Mouse (Mus musculus): Measurements from ENCODE around the gene Ttc41.

The Ttc41 gene

GRCm38 (mm10) chr10:86786083-86786482, 80.5 kb downstream of the Ttc41 start:
- DNase-seq = no peak

GRCm38 (mm10) chr10:86788193-86788592, 82.6 kb downstream of the Ttc41 start:
- no peak for DNase-seq

- DNase-seq = no peak
These were observed 83.6 kb downstream of the Ttc41 start for GRCm38 (mm10) chr10:86789146-86789672.

- no peak for DNase-seq
These were observed 86.0 kb downstream of the Ttc41 start for GRCm38 (mm10) chr10:86791507-86792184.

- no peak for DNase-seq
These were observed 87.9 kb downstream of the Ttc41 start for GRCm38 (mm10) chr10:86793509-86793951.

DNA sequence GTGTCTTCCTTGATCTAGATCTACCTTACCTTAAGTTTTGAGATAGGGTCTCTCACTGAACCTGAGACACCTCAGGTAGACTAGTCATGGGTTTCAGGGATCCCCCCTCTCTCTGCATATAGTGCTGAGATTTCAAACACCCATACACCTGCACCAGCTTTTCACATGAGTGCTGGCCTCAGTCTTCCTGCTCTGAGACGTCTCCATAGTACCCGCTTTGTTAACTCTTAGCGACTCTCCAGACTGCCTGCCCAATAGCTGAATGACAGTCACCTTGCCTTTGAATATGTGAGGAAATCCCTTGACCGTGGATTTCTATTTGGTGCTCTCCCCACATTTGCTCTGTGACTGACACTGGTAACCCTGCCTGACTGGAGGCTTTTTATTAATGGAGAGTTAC, 88.6 kb downstream of the Ttc41 start:
- DNase-seq = no peak

DNA sequence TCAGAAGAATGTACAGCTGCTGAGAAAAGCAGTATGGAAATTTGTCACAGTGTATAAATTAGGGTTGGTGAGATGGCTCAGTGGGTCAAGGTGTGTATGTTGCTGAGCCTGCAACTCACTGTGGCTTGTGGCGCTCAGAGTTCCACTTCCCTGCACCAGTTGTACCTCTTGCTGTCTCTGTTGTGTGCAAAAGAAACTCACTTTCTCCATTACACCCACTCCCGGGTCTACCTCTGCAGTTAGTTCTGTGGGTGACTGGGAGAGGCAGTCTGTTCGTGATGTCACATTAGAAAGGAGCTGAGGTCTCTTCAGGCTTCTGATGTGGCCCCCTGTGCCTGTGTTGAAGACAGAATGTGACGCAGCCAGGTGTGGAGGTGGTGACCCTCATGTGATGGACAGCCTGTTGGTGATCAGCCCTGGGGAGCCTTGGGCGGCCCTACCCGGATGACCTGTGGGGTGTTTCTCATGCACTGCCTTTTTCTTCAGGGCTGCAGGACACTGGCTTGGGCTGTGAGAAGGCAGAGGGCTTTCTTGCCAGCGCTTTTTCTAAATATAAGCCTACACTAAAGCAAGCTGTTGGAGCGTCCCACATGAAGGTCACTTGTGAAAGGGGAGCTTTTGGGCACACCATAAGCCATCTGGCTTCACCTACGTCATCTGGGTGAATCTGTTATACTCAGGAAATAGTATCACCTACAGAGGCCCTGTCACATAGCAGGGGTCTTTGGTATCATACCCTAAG, 89.4 kb downstream of the Ttc41 start:
- no peak for DNase-seq

DNA sequence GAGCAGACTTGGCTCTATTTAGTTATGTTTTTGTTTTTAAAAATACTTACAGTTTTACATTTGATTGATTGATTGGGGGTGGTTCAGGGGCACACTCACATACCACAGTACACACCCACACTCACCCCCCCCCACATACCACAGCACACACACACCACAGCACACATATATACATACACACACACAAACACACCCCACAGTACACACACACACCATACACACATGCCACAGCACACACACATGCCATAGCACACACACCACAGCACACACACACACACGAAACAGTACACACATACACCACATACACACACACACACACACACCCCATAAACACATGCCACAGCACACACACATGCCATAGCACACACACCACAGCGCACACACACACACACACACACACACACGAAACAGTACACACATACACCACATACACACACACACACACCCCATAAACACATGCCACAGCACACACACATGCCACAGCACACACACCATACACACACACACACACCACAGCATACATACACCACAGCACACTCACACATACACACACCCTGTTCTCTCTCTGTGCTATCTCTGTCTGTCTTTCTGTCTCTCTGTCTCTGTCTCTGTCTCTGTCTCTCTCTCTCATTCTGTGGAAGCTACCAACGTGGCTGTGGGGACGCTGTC, 90.6 kb downstream of the Ttc41 start:
- DNase-seq = no peak

- no peak for DNase-seq
These were observed 101.8 kb downstream of the Ttc41 start for GRCm38 (mm10) chr10:86807362-86807761.

- no peak for DNase-seq
These were observed 102.6 kb downstream of the Ttc41 start for GRCm38 (mm10) chr10:86808013-86808758.

DNA sequence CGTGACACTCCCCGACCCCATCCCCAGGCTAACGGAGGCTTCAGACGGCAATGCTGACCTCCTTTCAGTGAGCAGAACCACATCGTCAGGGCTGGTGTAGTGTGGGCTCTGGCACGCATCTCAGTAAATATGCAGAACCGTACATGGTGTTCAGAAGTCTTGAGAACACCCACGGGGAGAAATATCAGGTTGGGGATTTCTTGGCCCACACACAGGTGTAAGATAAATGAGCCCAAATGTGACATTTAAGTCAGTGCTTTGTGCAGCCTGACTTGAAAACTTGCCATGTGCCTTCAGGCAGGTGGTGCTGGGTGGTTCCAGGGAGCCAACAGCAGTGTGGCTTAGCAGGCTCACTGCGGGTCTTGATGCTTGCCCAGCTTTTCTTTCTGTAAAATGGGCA, 104.4 kb downstream of the Ttc41 start:
- DNase-seq = no peak

GRCm38 (mm10) chr10:86810612-86811011, 105.0 kb downstream of the Ttc41 start:
- no peak for DNase-seq

DNA sequence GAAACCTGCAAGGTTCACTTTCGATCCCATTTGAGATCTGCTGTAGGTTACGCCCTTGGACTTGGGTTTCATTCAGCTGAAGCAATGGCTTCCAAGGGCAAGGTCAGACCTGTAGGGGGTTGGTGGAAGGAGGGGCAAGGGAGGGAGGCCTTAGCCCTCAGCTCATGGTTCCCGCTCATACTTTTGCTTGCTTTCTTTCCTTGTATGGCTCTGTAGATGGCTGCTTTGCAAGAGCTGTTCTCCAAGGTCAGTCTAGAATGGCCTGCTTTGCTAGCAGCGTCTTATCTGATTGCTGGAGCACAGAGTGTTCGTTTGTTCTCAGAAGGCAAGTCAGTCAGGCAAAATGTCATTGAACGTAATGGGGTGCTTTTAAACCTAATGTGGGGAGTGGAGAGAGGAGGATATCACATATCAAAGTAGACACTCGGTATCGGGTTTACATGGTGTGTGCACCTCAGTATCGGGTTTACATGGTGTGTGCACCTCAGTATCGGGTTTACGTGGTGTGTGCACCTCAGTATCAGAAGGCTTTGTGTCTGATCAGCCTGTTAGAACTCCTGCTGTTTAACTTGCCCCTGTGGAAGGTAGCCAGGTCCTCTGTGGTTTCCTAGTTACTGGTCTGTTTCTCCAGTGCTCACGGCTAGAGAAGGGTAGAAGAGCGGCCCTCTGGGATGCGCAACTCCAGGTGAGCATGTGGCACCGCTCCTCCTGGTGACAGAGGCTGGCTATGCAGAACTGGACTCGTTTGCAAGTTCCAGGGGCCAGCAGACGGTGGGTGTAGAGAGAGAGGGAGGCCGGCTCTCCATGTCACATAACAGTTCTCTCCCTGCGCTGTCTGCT, 108.9 kb downstream of the Ttc41 start:
- DNase-seq = no peak

DNA sequence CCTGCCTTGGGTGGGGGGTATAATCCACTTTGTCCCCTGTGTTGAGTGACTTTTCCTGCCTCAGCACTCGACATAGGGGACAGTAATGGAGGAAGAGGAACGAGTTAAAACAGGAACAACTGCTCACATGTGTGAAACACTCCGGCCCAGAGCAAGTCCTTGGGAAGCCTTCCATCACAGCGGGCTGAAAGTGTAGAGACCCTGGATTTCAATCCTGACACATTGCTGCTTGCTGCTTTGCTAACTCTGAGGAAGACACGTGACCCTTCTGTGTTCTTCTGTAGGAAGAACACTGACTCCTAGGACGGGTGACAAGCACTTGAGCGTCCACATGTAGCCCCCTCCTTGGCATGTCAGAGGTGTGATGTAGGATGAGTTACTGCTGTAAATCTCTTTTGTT, 109.5 kb downstream of the Ttc41 start:
- DNase-seq = no peak

- DNase-seq = no peak
These were observed 114.1 kb downstream of the Ttc41 start for GRCm38 (mm10) chr10:86819649-86820165.

DNA sequence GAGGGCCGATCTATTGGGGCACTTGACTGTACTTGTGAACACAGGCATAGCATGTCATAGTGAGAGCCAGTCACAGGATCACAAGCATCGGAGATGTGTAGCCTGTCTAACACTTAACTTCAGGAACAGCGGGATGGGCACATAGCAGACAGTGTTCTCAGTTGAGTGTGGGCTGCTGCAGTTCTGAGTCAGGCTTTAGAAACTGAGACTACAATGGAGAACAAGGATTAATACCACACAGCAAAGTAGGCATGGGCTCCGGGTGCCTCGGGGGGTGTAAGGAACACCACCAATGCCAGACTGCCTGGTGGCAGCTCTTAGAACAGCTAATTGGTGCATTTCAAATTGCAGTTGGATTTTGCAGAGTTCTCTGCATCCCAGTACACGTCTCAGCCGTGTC, 115.4 kb downstream of the Ttc41 start:
- no peak for DNase-seq

DNA sequence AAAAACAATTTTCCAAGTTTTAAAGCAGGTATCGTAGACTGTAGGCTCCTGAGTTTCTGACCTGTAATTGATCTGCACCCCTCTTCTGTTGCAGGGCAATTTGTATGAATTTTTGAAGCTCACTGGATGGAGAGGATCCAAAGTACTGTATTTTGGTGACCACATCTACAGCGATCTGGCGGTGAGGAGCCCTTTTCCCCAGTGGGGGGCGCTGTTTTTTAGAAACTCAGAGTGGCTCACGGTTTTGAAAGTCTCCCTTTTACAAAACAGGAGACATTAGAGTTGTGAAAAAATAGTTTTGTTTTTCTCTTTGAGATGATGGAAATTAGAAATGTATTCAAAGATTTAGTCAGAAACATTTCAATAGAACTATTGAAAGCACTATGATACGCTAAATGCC, 118.5 kb downstream of the Ttc41 start:
- DNase-seq = no peak

DNA sequence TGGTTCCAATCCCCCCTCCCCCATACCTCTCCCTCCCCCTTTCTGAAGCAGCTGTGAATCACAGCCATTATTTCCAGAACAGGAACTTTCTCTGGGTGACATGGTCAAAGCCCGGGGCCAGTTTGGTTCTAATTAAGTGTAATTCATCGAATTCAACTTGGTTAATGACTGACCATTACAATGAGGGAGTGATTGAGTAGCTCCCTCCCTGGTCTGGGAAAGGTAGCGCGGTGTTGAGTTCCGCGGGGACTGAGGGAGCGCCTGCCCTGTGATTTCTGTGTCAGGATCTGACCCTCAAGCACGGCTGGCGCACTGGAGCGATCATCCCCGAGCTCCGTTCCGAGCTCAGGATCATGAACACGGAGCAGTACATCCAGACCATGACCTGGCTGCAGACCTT, 119.3 kb downstream of the Ttc41 start:
- DNase-seq = no peak

DNA sequence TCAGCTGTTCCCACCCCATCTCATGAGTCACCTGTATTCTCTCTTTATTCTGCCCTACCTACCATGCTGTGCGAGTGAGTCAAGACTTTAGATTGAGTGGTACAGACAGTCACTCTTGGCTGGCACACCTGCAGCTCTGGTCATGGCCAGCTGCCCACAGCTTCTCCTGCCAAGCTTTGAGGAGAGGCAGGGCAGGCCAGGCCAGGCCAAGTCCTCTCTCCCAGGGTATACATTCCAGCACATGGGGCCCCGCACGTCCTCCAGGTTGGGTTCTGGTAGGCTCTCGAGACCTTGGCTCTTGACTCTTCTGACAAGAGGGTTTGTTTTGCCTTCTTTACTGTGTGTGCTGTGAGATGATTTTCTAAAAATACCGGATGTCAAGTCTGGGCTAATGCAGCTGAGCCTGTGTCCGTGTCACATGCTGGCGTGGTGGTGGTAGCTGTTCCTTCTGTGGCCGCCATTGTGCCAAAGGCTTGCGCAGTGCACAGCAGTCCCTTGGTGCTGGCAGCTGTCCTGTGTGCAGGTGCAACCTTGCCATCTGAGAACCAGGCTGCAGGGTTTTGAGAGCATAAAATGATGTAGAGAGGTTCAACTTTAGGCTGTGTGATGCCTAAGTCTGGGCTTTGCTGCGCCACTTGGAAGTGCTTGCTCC, 120.4 kb downstream of the Ttc41 start:
- no peak for DNase-seq

Data from thymus, postnatal 14 days (tissue).